ENCODE assay signal across 29 mouse cellular contexts in genomic region chr2:59523526-59523925, GRCm38 (mm10). TPM values are rescaled to one million over a fixed set of nuclear protein-coding genes. Genes with fewer than 3 reads are reported as not detected.
DNase-seq lines count a peak whose midpoint lies in the region; ATAC-seq and TF ChIP-seq lines count a peak whose summit lies in the region.
"Had no signal": no experiment of that assay in that cellular context is flagged by ENCODE, and none has a peak within 500 bp of the region (broad histone marks: within the 10 kb centered on the region; RNA-seq: fewer than 3 reads in every experiment).

No protein-coding gene starts in this region.

- TF ChIP-seq CTCF in heart, adult 2 months (IDR thresholded peaks at IDR 0.05): no peak
- no peak for TF ChIP-seq CTCF in lung, adult 2 months (IDR thresholded peaks at IDR 0.05; ENCODE audit: insufficient read depth, low read length)

- 77% methylated on average over 3 of the region's 3 CpGs for WGBS in heart, embryonic 10.5 days
- 90% methylated on average over 3 of the region's 3 CpGs for WGBS in heart, adult 2 months
- WGBS in limb, embryonic 12.5 days: 93% methylated on average over 3 of the region's 3 CpGs
- WGBS in forebrain, embryonic 13.5 days: 78% methylated on average over 3 of the region's 3 CpGs
- 89% methylated on average over 3 of the region's 3 CpGs for WGBS in lung, adult 2 months

- H3K9ac ChIP-seq in heart, adult 2 months (ENCODE audit: low read depth, low read length): no peak overlapping the region
- H3K9ac ChIP-seq in limb, embryonic 12.5 days (replicated peaks): no peak overlapping the region
- H3K9ac ChIP-seq in forebrain, embryonic 13.5 days: no peak overlapping the region
- H3K9ac ChIP-seq: embryonic facial prominence, embryonic 13.5 days; forebrain, embryonic 12.5 days; forebrain, postnatal 0 days; hindbrain, embryonic 13.5 days had no signal

- no peak overlapping the region for H3K4me3 ChIP-seq in heart, embryonic 10.5 days
- H3K4me3 ChIP-seq in heart, adult 2 months: no peak overlapping the region
- no peak overlapping the region for H3K4me3 ChIP-seq in brown adipose tissue, adult 24 weeks (ENCODE audit: insufficient read depth, low read depth, low read length)
- no peak overlapping the region for H3K4me3 ChIP-seq in limb, embryonic 12.5 days (replicated peaks)
- H3K4me3 ChIP-seq in forebrain, embryonic 13.5 days: no peak overlapping the region
- H3K4me3 ChIP-seq in lung, adult 2 months (replicated peaks; ENCODE audit: extremely low read depth, low read depth, low read length): no peak overlapping the region
- H3K4me3 ChIP-seq: embryonic facial prominence, embryonic 13.5 days; erythroblast, embryonic 14.5 days; forebrain, embryonic 12.5 days; gastrocnemius, adult 2 months; hindbrain, embryonic 10.5 days; hindbrain, embryonic 13.5 days had no signal

- H3K27ac ChIP-seq in heart, embryonic 10.5 days: peak overlapping the region; percentile 81; the same call in 1 of the 2 replicates
- no peak overlapping the region for H3K27ac ChIP-seq in heart, adult 2 months
- peak overlapping the region; percentile 16; the same call in 1 of the 2 replicates for H3K27ac ChIP-seq in brown adipose tissue, adult 24 weeks (replicated peaks; ENCODE audit: low read depth, low read length)
- H3K27ac ChIP-seq in limb, embryonic 12.5 days: peak overlapping the region; percentile 41; the same call in 1 of the 2 replicates
- H3K27ac ChIP-seq in forebrain, embryonic 13.5 days: no peak overlapping the region
- H3K27ac ChIP-seq: embryonic facial prominence, embryonic 13.5 days; forebrain, embryonic 12.5 days; gastrocnemius, adult 2 months; hindbrain, embryonic 13.5 days had no signal

- H3K36me3 ChIP-seq in heart, embryonic 10.5 days: no peaks in the 10 kb centered on the region
- no peaks in the 10 kb centered on the region for H3K36me3 ChIP-seq in heart, adult 2 months (ENCODE audit: control insufficient read depth, insufficient read depth, low read length)
- H3K36me3 ChIP-seq in limb, embryonic 12.5 days: no peaks in the 10 kb centered on the region
- no peaks in the 10 kb centered on the region for H3K36me3 ChIP-seq in forebrain, embryonic 13.5 days (ENCODE audit: poor library complexity, severe bottlenecking)
- H3K36me3 ChIP-seq: embryonic facial prominence, embryonic 13.5 days; forebrain, embryonic 12.5 days; hindbrain, embryonic 10.5 days; hindbrain, embryonic 13.5 days had no signal

- H3K4me1 ChIP-seq in heart, embryonic 10.5 days: peaks cover 33% of the 10 kb centered on the region
- H3K4me1 ChIP-seq in heart, adult 2 months (ENCODE audit: control insufficient read depth, insufficient read depth, low read length): peaks cover 1% of the 10 kb centered on the region
- peaks cover 20% of the 10 kb centered on the region; the same call in 1 of the 2 replicates for H3K4me1 ChIP-seq in brown adipose tissue, adult 24 weeks (ENCODE audit: control insufficient read depth, insufficient read depth, insufficient read length, low read length)
- peaks cover 47% of the 10 kb centered on the region for H3K4me1 ChIP-seq in limb, embryonic 12.5 days (replicated peaks)
- peaks cover 8% of the 10 kb centered on the region; the same call in 1 of the 2 replicates for H3K4me1 ChIP-seq in forebrain, embryonic 13.5 days
- H3K4me1 ChIP-seq in lung, adult 2 months (ENCODE audit: control insufficient read depth, insufficient read depth, low read length): peaks cover 4% of the 10 kb centered on the region

- H3K79me2 ChIP-seq in heart, adult 2 months (replicated peaks; ENCODE audit: control insufficient read depth, insufficient read depth, low read length): no peaks in the 10 kb centered on the region

- 0 out of 2 replicates have a peak, but pooled peaks cover 5% of the 10 kb centered on the region for H3K27me3 ChIP-seq in heart, embryonic 10.5 days (ENCODE audit: insufficient read depth, poor library complexity, severe bottlenecking)
- no peaks in the 10 kb centered on the region for H3K27me3 ChIP-seq in heart, adult 2 months (ENCODE audit: control insufficient read depth, insufficient read depth, low read length)
- no peaks in the 10 kb centered on the region for H3K27me3 ChIP-seq in limb, embryonic 12.5 days
- H3K27me3 ChIP-seq in forebrain, embryonic 13.5 days: no peaks in the 10 kb centered on the region
- H3K27me3 ChIP-seq: embryonic facial prominence, embryonic 13.5 days; hindbrain, embryonic 13.5 days had no signal

- TF ChIP-seq POLR2A in heart, adult 2 months (IDR thresholded peaks at IDR 0.05; ENCODE audit: insufficient read depth, low read depth, low read length): no peak
- TF ChIP-seq POLR2A in lung, adult 2 months (IDR thresholded peaks at IDR 0.05; ENCODE audit: borderline replicate concordance, extremely low read depth, low read depth, low read length): no peak

- H3K4me2 ChIP-seq in limb, embryonic 12.5 days: no peak overlapping the region
- no peak overlapping the region for H3K4me2 ChIP-seq in forebrain, embryonic 13.5 days
- H3K4me2 ChIP-seq: embryonic facial prominence, embryonic 13.5 days; forebrain, embryonic 12.5 days; heart, embryonic 11.5 days; hindbrain, embryonic 13.5 days had no signal

- H3K9me3 ChIP-seq in heart, embryonic 10.5 days: no peaks in the 10 kb centered on the region
- H3K9me3 ChIP-seq in limb, embryonic 12.5 days: no peaks in the 10 kb centered on the region
- H3K9me3 ChIP-seq in forebrain, embryonic 13.5 days (replicated peaks): no peaks in the 10 kb centered on the region
- H3K9me3 ChIP-seq: embryonic facial prominence, embryonic 13.5 days; forebrain, embryonic 12.5 days; hindbrain, embryonic 10.5 days; hindbrain, embryonic 13.5 days had no signal

- no peak for TF ChIP-seq EP300 in heart, adult 2 months (IDR thresholded peaks at IDR 0.05; ENCODE audit: insufficient read depth, low read depth, low read length)

- no peak for DNase-seq in heart, embryonic 10.5 days (ENCODE audit: low spot score)
- DNase-seq in heart, adult 2 months: no peak
- DNase-seq in R1 (ENCODE audit: low read depth, low spot score): peak; percentile 89
- DNase-seq in lung, adult 2 months: no peak
- no peak for DNase-seq in spleen, adult 12 weeks (ENCODE audit: low spot score)
- DNase-seq: adrenal gland, adult 2 months; adrenal gland, postnatal 25 days; cerebellum, adult 18-20 months; cerebellum, adult 9-10 months; cerebellum, postnatal 14 days; forebrain, postnatal 0 days; gastrocnemius, adult 2 months; gastrocnemius, postnatal 25 days; heart, adult 18-20 months; heart, postnatal 36 days; kidney, adult 18-20 months had no signal

- no peak for ATAC-seq in limb, embryonic 12.5 days (ENCODE audit: insufficient number of reproducible peaks, insufficient read depth, low FRiP score, low TSS enrichment, low read depth)
- no peak for ATAC-seq in forebrain, embryonic 13.5 days
- ATAC-seq: forebrain, postnatal 0 days; hindbrain, embryonic 16.5 days; intestine, embryonic 16.5 days had no signal

- intact Hi-C loops in heart, adult 2 months (cut with DNase I): loop anchor here (2.0 to 10.0 kb wide), 2 partner anchors 681 to 893 kb away; partner anchors contain the start of genes Baz2b and March7

RNA-seq across cellular contexts. Expression of gene Dapl1, which starts 39.1 kb away (rescaled TPM):
- polyA plus RNA-seq in heart, embryonic 10.5 days (2016; fragmentation: Nextera tagmentation; extraction: Ambion mirVana): 0.50 TPM in 1 of 2 replicates, not detected in the other
- not detected for total RNA-seq in heart, adult 2 months (2021)
- polyA plus RNA-seq in heart, adult 2 months (2012; rRNA removed): not detected in 2 replicates
- polyA plus RNA-seq in brown adipose tissue, adult 24 weeks (2012; ENCODE audit: insufficient read depth, insufficient read length, missing spikeins): not detected in 2 replicates
- 2.1 and 2.2 TPM in 2 replicates for polyA plus RNA-seq in limb, embryonic 12.5 days (2016; fragmentation: Nextera tagmentation; extraction: Ambion mirVana)
- polyA plus RNA-seq in forebrain, embryonic 13.5 days (2015; fragmentation: Nextera tagmentation; extraction: Ambion mirVana): 0.45 TPM in 1 of 2 replicates, not detected in the other
- polyA plus RNA-seq in lung, adult 2 months (2012; rRNA removed): 0.25 and 2.7 TPM in 2 replicates
- total RNA-seq: adrenal gland, adult 2 months; gastrocnemius, adult 2 months; gastrocnemius, postnatal 25 days; heart, postnatal 36 days; MEL had no signal
- polyA plus RNA-seq: adrenal gland, adult 2 months; brain, embryonic 14.5 days; erythroblast, embryonic 14.5 days; hindbrain, embryonic 13.5 days; intestine, embryonic 16.5 days had no signal

Comparison
In these comparisons a context has a peak if more than half of its experiments do, and no peak if none do; other contexts are left out.
1. H3K27ac ChIP-seq: peak in heart, embryonic 10.5 days (single experiment), brown adipose tissue, adult 24 weeks (single experiment) and limb, embryonic 12.5 days (single experiment); none in heart, adult 2 months (single experiment) and forebrain, embryonic 13.5 days (single experiment).